Mouse (Mus musculus) liver, embryonic 14.5 days (tissue): ENCODE measurements around the gene Folr1.

Experiments
- CTCF ChIP-seq: IDR thresholded peaks from 2 replicates; pipeline ENCODE4 v1.5.1; 2016; ENCODE audit warnings: antibody characterized with exemption, low read depth, control low read depth
- EP300 ChIP-seq: IDR thresholded peaks from 2 replicates; pipeline ENCODE4 v1.6.1; 2016; ENCODE audit warnings: antibody characterized with exemption, low read depth

GRCm38 (mm10) chr7:101858362-101858761 is 12.2 kb downstream of the Folr1 start:
- TF ChIP-seq CTCF (no peak), EP300 (no peak)
